Mouse (Mus musculus) right cerebral cortex, postnatal 36 days (tissue): Measurements from ENCODE around the gene 1810062G17Rik.
A peak's percentile ranks its signal among the peaks of the same experiment; 100 is the strongest.

Experiments used
- DNase-seq, 2 experiments: peaks; one replicate each; pipeline ENCODE4 v3.0.0; 2022; ENCODE audit warnings: low spot score in 2 of 2, mixed read lengths in 1 of 2

Gene 1810062G17Rik

DNA sequence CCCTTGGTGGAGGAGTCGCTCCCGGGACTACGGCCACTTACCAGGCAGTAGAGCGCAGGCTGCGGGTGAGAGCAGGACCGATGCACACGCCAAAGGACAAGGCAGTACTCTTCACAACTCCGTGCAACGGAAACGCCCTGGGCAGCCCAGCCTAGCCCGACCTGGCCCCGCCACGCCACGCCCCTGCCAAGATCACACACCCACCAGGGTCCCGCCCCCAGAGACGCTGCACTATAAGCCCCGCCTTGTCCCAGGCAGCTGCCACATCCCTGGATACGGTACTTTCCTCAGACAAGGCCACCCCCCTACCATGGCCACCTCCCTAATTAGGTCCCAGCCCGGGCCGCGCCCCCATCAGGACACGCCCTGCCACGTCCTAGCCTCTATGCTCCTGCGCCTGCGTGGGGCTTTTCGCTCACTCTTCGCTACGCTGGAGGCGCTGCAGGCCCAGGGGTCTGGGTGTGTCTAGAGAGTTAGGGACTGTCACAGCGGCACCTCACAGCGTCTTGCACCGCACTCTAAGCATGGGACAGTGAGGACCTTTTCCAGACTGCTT, at the start of gene 1810062G17Rik, which contains the start of gene Anxa5:
Gene 1810062G17Rik (plus strand): TSS at position 406 of the 556 bp plus-strand sequence.
Gene Anxa5 (minus strand): TSS at position 363 of the 556 bp plus-strand sequence.
- peak; percentile 87 to 88 for DNase-seq

DNA sequence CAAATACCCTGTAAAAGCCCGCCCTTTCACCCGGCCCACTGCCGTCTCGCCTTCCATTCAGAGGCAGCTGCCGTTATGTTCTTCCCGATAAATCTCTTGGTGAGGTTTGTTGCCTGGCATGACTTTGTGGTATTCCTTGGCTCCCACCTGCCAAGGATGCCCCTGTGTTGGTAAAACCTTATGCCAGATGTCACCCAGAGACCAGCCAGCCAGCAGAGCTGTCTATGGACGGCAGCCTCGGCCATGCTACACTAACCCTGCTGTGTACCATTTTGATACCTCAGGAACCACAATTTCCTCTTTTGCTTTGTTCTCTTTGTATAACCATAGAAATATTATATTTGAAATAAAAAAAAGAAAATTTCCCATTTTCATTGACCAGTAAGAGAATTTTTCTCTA, 48.4 kb upstream of the 1810062G17Rik start:
- DNase-seq, result no peak

DNA sequence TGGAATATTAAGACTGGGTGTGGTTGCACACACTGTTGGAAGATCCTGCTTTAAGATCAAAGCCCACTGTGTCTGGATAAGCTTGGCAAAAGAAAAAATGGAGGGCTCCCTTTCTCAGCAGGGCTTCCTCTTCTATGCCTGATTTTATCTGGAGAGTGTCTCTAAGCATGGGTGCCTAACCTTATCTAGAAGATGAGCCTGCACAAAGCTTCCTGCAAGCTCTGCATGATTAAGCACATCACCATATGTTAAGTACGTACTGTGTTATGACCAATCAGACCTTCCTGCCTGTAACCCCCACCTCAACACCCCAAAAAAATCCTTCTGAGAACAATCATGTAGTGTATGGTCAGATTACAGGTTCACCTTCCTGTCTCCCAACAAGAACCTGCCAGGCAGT, 45.4 kb upstream of the 1810062G17Rik start:
- no peak for DNase-seq

DNA sequence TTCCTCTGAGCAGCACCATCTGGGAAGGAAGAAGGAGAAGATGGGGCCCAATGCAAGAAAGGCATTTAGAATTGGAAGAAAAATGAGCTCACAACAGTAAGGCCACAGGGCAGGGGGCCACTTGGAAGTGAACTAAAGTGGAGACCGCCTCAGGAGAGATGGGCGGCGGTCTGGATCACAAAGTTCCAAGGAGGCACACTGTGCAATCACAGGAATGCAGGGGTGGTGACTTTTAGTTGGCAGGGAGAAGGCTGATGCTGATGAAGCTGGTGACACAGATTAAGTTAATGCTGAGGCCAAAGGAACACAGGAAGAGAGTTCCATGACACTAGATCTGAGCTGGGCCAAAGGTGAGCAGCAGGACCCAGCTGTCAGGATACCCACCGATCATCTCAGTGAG, 35.5 kb upstream of the 1810062G17Rik start:
- DNase-seq, result no peak

DNA sequence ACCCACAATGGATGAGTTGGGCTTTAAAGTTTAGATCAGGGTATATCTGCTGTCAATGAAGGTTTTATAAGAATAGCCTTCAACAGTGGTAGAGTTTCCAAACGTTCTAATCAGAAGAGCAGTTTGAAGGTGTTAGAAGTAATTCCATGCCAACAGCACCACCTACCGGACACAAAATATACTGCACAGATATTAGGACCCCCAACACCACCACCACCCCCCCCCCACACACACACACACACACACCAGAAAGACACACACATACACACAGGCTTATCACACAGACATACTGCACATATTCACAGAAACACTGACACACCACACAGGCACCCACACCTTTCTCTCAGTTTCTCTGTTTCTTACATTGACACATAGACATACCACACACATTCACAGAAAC, 33.3 kb upstream of the 1810062G17Rik start:
- no peak for DNase-seq

DNA sequence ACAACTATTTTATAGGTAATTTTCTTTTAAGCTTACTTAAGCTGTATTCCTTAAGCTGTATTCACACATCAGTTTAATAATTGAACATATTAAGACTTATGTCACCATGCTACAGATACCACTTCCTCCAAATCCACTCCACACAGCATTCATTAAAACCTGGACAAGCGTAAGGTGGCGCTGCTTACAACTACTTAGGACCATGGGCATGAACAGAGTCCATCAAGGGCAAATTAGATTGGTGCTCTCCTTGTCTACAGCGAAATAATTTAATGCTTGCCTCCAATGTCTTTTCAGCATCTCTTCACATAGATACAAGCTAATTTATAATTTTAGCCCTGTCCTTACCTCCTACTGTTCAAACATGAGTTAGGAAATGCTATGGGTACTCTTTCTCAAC, 29.7 kb upstream of the 1810062G17Rik start:
- DNase-seq, result no peak

DNA sequence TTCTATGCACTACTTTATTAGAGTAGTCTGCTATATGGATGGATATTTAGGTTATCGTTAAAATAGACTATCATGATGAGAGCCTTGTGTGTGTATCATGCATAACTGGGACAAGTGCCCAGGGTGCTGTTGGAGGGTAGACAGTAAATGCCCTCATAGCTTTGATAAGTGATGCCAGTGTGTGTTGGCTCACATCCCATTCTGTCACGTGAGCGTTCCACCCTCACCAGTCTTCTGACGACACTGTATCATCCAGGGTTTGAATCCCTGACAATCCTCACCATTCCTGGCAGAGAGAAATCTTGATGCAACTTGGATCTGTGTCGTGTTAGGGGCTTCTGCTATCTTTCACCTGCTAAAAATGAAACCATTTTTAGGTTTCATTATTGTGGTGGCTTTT, 29.2 kb upstream of the 1810062G17Rik start:
- DNase-seq, result no peak

DNA sequence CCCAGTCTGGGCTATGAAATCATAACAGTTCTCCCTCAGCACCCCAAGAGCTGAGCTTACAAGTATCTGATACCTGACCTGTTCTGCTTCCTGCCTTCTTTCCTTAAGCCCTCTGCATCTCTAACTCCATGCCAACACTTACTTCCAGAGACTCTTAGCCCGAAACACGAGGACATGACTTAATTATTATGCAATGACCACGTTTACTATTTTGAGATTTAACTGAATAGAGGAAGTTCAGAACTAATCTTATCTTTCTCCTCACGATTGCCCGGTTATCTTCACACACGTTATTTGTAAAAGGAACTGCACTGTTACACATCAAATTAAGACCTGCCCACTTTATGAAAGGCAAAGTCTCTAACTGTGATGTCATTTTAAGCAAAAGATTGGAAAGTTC, 28.8 kb upstream of the 1810062G17Rik start:
- DNase-seq, result no peak

DNA sequence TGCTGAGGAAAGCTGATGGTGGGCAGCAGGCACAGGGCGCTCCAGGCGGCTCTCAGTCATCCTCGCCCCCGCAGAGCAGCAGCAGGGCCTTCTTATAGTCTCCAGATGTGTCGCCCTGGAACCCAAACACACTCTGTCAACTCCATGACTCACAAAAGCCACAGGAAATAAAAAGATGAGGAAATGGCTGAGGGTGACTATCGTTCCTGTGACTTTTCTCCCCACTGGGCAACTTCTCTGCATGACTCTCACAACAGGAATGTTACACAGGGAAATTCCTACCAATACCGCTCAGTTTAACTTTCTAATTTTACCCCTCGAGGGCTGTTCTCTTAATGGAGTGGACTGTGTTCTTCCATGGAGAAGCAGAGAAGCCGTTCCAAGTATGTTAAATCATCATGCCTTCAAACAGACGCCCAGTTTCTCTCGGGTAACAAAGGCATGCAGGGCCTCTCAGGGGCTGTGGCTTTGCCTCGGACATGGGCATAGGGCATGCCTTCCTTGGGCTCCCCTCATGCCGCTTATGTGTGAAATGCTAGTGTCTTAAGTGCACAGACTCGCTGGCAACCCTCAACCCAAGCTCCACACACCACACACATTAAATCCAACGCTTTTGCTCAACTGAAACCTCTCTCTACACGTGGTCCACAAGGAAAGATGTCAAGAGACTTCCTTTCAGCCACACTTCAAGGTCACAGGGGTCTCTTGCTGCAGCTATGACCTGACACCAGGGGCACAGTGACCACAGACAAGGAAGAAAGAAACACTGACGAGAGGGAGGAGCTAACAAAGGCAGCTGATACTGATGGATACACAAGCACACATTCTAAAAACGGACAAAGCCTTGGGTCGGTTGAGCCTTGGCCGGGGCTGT, 26.2 kb upstream of the 1810062G17Rik start:
- no peak for DNase-seq

DNA sequence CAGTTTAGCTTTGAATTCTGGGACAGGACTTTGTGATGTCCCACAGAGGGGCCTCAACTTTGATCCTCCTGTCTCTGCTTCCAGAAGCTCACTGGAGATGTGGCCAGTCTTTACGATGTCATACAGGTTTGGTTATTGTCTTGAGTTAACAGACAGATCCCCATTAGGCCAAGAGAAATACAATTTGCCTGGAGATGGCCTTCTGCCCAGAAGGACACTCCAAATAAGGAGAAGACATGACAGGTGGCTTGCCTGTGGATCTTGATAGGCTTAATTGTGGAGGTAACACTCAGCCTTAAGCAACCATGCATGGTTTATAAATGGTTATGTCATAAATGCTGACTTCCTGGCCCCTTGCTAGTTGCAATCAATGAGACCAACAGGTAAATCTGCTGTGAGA, 23.2 kb upstream of the 1810062G17Rik start:
- DNase-seq, result no peak

DNA sequence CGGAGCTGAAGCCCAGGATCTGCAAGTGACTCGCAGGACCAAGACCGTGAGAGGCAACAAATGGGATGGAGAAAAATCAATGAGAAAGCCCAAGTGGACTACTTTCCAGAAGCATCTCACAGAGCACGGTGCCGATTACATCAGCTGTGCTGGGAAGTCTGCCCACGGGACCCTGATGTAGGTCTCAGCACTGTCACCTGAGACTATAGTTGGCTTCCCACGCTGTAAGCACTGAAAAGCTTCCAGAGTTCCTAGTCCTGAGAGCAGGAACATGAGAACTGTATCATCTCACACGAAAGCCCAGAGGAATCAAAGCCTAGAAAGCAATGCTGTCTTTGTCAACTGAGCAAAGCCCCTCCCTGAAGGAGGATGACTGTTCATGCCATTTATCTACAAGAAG, 20.6 kb upstream of the 1810062G17Rik start:
- no peak for DNase-seq

DNA sequence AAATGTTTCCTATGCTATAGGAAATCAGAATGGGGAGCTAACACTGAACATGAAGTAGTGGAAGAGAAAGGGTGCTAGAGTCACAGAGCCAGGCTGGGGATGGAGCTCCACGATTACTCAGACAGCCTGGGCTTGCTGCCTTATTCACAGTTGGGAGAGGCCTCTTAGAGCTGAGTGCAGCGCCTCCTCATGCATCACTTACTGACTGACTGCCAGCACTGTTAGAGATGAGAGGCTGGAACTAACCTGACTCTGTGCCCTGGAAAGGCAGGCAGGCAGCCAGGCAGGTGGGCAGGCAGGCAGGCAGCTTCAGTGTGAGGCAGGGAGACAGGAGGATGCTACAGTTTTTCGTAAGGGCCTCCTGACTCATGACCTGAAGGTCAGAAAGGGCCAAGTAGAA, 20.2 kb upstream of the 1810062G17Rik start:
- DNase-seq, result peak; percentile 22 to 43

DNA sequence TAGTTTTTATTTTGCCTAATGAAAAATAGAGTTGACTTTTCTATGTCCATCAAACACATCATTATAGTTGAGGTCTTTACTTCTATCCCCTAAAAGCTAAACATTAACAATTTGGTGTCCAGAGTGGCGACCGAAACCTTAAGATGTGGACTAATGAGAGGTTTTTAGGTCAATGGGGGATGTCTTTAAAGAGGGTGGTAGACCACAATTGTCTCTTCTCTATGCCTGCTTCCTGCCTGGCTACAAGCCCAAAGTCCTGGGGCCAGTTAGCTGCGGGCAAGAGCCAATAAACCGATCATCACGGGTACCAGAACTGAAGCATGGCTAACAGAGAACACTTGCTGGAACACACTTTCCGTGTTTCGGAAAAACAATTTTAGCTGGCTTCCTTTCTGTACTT, 15.0 kb upstream of the 1810062G17Rik start:
- DNase-seq, result no peak

DNA sequence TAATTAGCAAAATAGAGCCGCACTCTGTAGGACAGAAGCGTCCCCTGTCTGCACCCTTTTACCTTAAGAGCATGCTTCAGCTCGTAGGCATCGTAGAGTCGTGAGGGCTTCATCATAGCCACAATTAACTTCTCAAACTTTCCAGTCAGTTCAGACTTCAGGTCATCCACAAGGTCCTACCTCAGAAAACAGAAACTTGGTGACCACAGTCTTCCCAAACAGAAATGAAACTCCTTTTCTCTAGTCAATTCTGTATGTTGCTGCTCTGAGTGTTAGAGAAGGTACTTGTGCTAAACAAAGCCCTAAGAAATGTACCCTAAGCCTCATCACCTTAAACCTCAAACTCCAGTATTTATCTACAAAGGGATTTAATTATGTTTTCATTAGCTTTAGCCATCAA, 13.9 kb upstream of the 1810062G17Rik start:
- no peak for DNase-seq

DNA sequence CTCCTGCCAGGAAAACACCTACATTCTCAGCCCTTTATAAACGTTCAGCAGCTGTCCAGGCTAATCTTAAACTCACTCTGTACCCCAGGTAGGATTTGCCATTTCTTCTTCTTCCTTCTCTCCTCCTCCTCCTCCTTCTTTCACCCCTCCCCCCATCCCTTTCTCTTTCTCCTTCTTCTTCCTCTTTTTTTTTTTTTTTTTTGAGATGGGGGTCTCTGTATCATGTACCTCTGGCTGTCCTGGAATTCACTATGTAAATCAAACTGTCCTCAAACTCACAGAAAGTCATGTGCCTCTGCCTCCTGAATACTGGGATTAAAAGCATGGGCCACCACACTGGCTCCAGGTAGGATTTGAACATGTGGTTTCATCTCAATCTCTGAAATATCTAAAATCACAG, 13.4 kb upstream of the 1810062G17Rik start:
- no peak for DNase-seq

DNA sequence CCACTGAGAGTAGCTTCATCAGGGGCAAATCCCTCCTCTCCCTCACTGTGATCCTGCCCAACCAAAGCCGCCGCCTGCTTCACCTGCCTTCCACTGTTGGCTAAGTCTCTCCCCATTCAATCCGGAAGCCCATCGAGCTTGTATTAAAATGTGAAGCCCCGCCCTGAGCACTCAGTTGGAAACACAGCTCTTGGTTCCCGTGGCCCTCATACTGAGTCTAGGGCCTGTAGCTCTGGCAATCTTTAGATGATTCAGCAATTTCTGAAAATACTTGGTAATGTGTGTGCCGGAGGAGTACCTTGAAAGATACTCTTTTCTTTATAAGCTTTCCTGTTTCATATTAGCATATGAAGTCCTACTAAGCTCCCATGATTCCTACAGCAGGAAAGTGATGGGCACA, 10.2 kb upstream of the 1810062G17Rik start:
- DNase-seq, result no peak

DNA sequence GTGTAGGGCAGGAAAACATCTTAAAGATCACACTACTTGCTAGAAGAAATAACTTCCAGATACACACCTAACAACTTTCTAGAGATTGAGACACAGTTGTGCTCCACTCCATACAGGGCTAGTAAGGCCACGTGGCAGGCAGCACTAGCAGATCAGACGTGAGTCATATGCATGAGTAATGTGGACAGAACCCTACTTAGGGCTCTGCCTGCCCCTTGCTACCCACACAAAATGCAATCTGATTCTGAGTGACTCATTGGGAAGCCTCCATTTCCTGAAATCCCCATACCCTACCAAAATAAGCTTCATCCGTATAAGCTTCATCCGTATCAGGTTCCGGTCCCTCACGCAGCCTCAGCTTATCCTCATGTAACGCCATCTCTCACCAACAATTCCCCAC, 8.1 kb upstream of the 1810062G17Rik start:
- DNase-seq, result peak; percentile 24 to 39

DNA sequence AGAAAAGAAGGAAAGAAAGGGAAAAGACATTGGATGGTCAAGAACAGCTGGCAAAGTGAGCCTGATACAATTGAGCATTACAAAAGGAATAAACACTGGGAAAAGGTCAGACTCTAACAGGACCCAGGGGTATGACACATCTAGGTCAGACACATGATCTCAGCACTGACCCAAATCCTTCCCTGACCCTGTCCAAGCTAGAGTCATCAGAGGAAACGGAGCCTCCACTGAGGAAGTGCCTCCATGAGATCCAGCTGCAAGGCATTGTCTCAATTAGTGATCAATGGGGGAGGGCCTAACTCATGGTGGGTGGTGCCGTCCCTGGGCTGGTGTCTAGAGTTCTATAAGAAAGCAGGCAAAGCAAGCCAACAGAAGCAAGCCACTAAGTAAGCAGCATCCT, 6.9 kb upstream of the 1810062G17Rik start:
- no peak for DNase-seq

DNA sequence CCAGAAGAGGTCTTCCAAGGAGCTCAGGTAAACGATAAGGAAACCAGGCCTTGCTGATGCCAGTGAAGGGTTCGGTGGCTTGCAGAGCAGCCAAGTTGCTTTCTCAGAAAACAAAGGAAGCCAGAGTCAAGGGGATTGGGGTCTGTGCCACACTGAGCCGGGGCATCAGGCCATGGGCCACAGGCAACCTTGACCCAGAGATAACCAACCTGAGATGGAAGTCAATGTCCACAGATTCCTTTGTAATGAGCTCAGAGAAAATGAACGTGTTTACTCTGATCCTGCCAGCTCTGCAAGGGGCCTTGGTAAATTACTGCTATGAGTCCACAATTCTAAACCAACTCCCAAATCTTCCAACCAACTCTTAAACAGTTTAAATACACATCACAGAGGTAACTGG, 3.9 kb upstream of the 1810062G17Rik start:
- no peak for DNase-seq

DNA sequence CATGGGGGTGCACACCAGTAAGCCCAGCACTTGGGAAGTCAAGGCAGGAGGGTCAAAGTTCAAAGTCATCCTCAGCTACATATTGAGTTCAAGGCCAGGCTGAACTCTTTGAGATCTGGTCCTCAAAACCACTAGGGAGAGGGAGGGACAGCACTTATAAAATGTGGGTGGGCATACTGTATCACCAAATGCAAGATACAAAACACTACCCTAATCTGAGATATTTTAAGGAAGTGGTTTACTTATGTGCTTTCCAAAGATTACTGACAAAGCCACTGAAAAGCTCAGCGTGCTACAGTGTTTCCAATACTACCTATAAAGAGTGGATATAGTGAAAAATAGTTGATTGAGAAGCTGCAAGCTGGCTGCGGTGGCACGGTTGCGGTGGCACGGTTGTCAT, 2.5 kb upstream of the 1810062G17Rik start:
- no peak for DNase-seq

DNA sequence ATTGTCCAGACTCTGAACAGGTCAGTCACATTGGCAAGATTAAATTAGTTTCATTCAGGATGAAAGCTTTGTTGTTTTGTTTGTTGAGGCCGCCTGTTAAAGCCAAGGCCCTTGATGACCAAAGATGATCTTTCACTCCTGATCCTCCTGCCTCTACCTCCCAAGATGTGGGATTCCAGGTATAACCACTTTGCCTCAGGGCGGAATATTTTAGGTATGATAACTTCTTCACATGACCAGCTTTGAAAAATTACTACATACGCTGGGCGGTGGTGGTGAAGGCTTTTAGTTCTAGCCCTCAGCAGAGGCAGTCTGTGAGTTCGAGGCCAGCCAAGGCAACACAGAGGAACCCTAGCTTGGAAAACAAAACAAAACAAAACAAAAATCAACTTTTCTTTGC, 1.3 kb upstream of the 1810062G17Rik start:
- no peak for DNase-seq

DNA sequence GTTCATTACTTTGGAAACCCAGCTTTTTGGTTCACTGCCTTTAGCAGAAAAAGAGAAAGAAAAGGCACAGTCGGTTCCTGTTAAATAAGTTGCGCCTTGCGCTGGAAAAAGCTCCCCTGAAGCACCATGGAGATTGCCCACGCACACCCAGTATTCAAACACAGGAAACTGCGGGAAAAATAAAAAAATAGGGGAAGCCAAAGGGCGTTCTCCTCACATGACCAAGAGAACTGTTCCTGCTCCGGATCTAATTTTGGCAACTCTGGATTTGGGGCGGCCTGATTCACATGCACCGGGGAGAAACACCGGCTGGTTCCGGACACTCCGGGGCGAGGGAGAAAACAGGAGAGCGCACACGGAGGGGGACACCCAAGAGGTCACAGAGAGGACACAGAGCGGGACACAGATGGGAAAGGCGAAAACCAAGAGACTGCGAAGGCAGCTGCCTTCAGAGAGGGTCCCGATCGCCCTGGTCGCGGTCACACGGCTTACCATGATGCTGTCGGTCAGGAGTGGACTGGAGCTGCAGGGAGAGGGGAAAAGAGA, 726 bp upstream of the 1810062G17Rik start:
- DNase-seq, result peak; percentile 26 to 74
